Mouse (Mus musculus) neural tube, embryonic 14.5 days (tissue): Measurements from ENCODE around the gene Zpld1. TPM values are rescaled to one million over a fixed set of nuclear protein-coding genes. Genes with fewer than 3 reads are reported as not detected.
A peak's percentile ranks its signal among the peaks of the same experiment; 100 is the strongest.

Experiments used
- ATAC-seq: fragments of 200-750 bp; cut with Nextera tagmentation; 2 replicates; pipeline ENCODE4 v1.8.0; 2017; ENCODE audit warnings: low read depth, mild to moderate bottlenecking, moderate TSS enrichment, moderate library complexity
- H3K27ac ChIP-seq: fragments of 300-500 bp; sonication (generic); 2 replicates; pipeline ENCODE4 v1.5.1; 2014; ENCODE audit warnings: low read depth, mild to moderate bottlenecking, control low read depth, low read length, moderate library complexity, mixed read lengths
- H3K27me3 ChIP-seq: fragments of 300-500 bp; sonication (generic); 2 replicates; pipeline ENCODE4 v1.6.1; 2014; ENCODE audit warnings: low read length; ENCODE audit not compliant: control insufficient read depth, insufficient read depth
- H3K36me3 ChIP-seq: fragments of 300-500 bp; sonication (generic); 2 replicates; pipeline ENCODE4 v1.6.1; 2014; ENCODE audit warnings: low read length, mixed read lengths; ENCODE audit not compliant: control insufficient read depth, insufficient read depth
- H3K4me1 ChIP-seq: fragments of 300-500 bp; sonication (generic); 2 replicates; pipeline ENCODE4 v1.6.1; 2014; ENCODE audit warnings: low read length; ENCODE audit not compliant: control insufficient read depth, insufficient read depth
- H3K4me2 ChIP-seq: fragments of 300-500 bp; sonication (generic); 2 replicates; pipeline ENCODE4 v1.6.1; 2014; ENCODE audit warnings: mild to moderate bottlenecking, low read depth, low read length, control low read depth
- H3K4me3 ChIP-seq: fragments of 300-500 bp; sonication (generic); 2 replicates; pipeline ENCODE4 v1.5.1; 2014; ENCODE audit warnings: low read depth, low read length, control low read depth, mixed read lengths
- H3K9ac ChIP-seq: fragments of 300-500 bp; sonication (generic); replicated peaks from 2 replicates; pipeline ENCODE4 v1.6.1; 2014; ENCODE audit warnings: low read depth, mild to moderate bottlenecking, control low read depth, low read length, mixed read lengths
- H3K9me3 ChIP-seq: fragments of 300-500 bp; sonication (generic); 2 replicates; pipeline ENCODE4 v1.6.1; 2016; ENCODE audit warnings: low read length; ENCODE audit not compliant: control insufficient read depth
- WGBS: fragments of 180-500 bp; shearing (Covaris S2); extraction: QIAGEN DNeasy Blood & Tissue Kit; methylation state at CpG from one replicate; pipeline ENCODE4 v1.1.7; 2014; 5-methylcytosine and 5-hydroxymethylcytosine counted together
- polyA plus RNA-seq: library from polyadenylated mRNA; unstranded; fragments of >200 nt; fragmentation: Nextera tagmentation; extraction: Ambion mirVana; gene quantifications from 2 replicates; pipeline ENCODE4 v1.2.1, GENCODE M21; 2014

The Zpld1 gene
- polyA plus RNA-seq, 1 experiment from 2014 or later, result 0.40 TPM

DNA sequence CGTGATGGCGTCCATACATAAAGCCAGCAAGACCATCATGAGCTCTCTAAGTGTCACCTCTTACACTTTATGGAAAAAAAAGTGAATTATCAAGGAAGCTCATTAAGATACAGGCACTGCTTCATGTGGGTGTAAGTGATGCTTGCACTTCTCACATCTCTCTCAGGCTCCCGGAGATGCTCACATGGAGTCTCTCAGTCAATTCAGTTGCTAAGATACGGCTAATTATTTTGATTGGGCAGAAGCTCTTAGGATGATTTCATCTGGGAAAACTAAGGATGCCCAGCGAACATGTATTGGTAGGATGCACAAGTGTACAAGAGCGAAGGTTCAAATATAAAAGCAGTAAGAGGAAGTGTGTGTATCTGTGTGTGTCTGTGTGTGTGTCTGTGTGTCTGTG, 38.1 kb downstream of the Zpld1 start:
- peak; percentile 46; the same call in 1 of the 2 replicates for ATAC-seq
- Histone ChIP-seq H3K27me3 (no peaks in the 10 kb centered on the region), H3K4me3 (no peak overlapping the region), H3K9ac (no peak overlapping the region), H3K4me2 (no peak overlapping the region), H3K36me3 (no peaks in the 10 kb centered on the region), H3K9me3 (no peaks in the 10 kb centered on the region), H3K4me1 (no peaks in the 10 kb centered on the region), H3K27ac (no peak overlapping the region)
- WGBS, result 71% methylated on average over 6 of the region's 6 CpGs

DNA sequence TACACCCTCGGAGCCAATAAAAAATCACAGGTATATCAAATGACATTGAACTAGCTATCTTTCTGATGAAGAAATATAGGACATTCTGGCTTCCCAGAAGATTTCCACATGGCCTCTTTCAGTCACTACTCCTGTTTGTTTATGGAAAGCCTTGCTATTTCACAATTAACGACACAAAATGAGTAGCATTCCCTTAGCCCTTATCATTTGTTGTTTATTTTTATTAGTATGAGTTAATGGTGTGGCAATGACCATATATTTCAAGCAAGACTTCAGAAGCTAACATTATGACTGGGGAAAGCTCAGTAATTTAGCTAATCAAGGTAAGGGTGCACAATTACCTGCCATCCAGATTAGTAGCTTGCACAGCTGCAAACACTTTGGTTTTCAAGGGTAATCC, 56.8 kb downstream of the Zpld1 start:
- WGBS, result 64% methylated on average over 2 of the region's 2 CpGs
- no peaks in the 10 kb centered on the region for H3K27me3 ChIP-seq
- no peak overlapping the region for H3K4me2 ChIP-seq
- no peaks in the 10 kb centered on the region for H3K4me1 ChIP-seq
- H3K36me3 ChIP-seq, result no peaks in the 10 kb centered on the region
- H3K4me3 ChIP-seq, result no peak overlapping the region
- H3K9me3 ChIP-seq, result no peaks in the 10 kb centered on the region
- no peak overlapping the region for H3K27ac ChIP-seq
- no peak for ATAC-seq
- H3K9ac ChIP-seq, result no peak overlapping the region

DNA sequence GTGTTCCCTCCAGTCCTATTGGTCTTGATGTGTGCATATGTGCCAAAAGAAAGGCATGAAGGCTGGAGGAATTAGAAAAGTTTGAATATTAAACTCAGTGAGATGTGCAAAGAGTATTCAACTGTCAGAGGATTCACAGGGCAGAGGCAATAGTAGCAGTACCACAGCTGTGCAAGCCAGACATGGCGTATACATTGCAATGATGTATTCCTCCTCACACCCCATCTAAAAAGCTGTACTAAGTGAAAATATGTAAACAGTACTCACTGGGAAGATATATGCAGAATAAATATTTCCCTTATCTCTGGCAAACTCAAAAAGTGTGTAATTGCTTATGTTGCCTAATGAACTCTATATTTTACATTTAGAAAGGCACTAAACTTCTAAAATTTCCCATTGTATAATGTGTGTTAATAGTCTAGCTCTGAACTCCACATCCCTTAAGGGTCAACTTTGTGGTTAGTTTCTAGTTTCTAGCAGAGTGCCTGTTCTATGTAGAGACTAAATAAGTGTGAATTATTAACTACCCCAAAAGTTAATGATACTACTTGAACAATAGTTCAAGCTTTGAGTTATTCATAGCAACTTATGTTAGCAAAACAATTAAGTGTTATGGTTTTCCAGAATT, 68.7 kb downstream of the Zpld1 start:
- Histone ChIP-seq H3K36me3 (no peaks in the 10 kb centered on the region), H3K27me3 (no peaks in the 10 kb centered on the region), H3K9me3 (no peaks in the 10 kb centered on the region), H3K27ac (no peak overlapping the region), H3K9ac (no peak overlapping the region), H3K4me1 (no peaks in the 10 kb centered on the region), H3K4me2 (no peak overlapping the region), H3K4me3 (no peak overlapping the region)
- WGBS, result 100% methylated on average over 1 of the region's 1 CpGs
- ATAC-seq, result no peak

DNA sequence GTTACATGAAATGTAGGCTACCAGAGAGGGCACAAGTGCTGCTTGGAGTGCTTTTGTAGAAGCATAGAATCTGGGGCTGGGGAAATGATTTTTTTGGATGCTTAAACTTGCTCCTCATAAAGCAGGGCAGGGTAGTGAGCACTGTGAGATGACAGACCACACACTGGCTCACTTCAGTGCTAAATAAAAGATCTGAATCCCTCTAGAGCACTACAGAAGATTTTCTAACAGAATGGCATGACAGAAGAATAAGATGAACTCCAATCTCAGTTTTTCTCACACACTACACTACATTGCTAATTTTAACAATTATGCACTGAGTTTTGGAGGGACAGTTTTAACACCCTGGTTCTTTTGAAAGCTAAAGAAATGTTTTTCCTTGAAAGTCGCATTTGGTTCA, 93.8 kb downstream of the Zpld1 start:
- Histone ChIP-seq H3K27me3 (no peaks in the 10 kb centered on the region), H3K4me1 (no peaks in the 10 kb centered on the region), H3K36me3 (no peaks in the 10 kb centered on the region), H3K4me3 (no peak overlapping the region), H3K4me2 (no peak overlapping the region), H3K27ac (no peak overlapping the region), H3K9ac (no peak overlapping the region), H3K9me3 (no peaks in the 10 kb centered on the region)
- no peak for ATAC-seq
- WGBS, result 94% methylated on average over 1 of the region's 1 CpGs

- no peak overlapping the region for H3K4me2 ChIP-seq
- no peaks in the 10 kb centered on the region for H3K36me3 ChIP-seq
- no peak overlapping the region for H3K4me3 ChIP-seq
- H3K27ac ChIP-seq, result no peak overlapping the region
- 49% methylated on average over 2 of the region's 2 CpGs for WGBS
- H3K4me1 ChIP-seq, result no peaks in the 10 kb centered on the region
- no peak overlapping the region for H3K9ac ChIP-seq
- no peaks in the 10 kb centered on the region for H3K27me3 ChIP-seq
- ATAC-seq, result no peak
- H3K9me3 ChIP-seq, result no peaks in the 10 kb centered on the region
Observed at GRCm38 (mm10) chr16:55190397-55190796, 107.4 kb downstream of the Zpld1 start.

DNA sequence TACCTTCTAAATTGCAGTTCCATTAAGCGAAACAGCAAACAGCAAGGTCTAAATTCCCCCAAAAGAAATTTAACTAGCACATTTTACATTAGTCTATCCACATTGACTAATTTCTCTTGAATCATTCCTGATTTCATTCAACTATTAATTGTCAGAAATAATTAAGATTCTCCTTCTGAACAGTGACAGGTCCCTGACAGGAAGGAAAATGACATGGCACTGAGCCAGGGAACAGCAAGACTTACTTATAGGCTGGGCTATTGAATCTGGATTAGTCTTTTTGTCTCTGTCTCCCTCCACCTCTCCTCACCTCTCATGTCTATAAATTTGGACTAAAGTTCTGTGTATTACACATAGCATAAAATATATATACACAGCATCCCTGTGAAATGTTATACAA, 112.4 kb downstream of the Zpld1 start:
- no peak for ATAC-seq
- no peak overlapping the region for H3K4me2 ChIP-seq
- H3K27me3 ChIP-seq, result no peaks in the 10 kb centered on the region
- no peaks in the 10 kb centered on the region for H3K36me3 ChIP-seq
- no peak overlapping the region for H3K27ac ChIP-seq
- no peaks in the 10 kb centered on the region for H3K4me1 ChIP-seq
- H3K9ac ChIP-seq, result no peak overlapping the region
- WGBS, result 97% methylated on average over 1 of the region's 1 CpGs
- H3K4me3 ChIP-seq, result no peak overlapping the region
- H3K9me3 ChIP-seq, result no peaks in the 10 kb centered on the region
